Mouse (Mus musculus): ENCODE measurements around the gene Cym. TPM values are rescaled to one million over a fixed set of nuclear protein-coding genes. Genes with fewer than 3 reads are reported as not detected.

The Cym gene
- polyA plus RNA-seq, 2 experiments = 0.40 to 0.47 TPM

DNA sequence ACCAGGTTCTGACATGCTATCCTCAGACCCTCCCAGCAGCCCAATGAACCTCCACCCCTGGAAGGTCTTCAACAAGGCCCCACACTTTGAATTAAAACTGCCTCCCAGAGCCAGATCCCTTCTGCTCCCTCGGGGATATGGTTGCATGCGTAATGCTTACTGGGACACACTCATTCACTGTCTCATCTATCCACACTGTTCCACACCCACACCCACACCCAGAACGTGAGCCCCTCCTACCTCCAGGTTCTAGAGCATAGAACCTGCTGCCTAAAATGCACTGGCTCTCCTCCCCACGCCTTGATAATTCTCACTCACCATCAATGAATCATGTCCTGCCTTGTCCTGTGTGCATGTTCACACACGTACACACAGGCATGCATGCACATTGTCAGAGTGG, 6.9 kb downstream of the Cym start:
- Histone ChIP-seq H3K4me2 (replicated peaks; ENCODE audit: low read depth, low read length, severe bottlenecking) (no peak overlapping the region), H3K27me3 (ENCODE audit: control insufficient read depth, insufficient read depth, low read length) (no peaks in the 10 kb centered on the region), H3K9ac (ENCODE audit: low read depth, low read length, severe bottlenecking) (no peak overlapping the region), H3K27ac (replicated peaks; ENCODE audit: low read depth, low read length) (no peak overlapping the region), H3K9me3 (ENCODE audit: control insufficient read depth, low read length) (no peaks in the 10 kb centered on the region), H3K36me3 (ENCODE audit: control insufficient read depth, insufficient read depth, low read length) (no peaks in the 10 kb centered on the region), H3K4me1 (ENCODE audit: control insufficient read depth, insufficient read depth, low read length) (no peaks in the 10 kb centered on the region), H3K4me3 (replicated peaks; ENCODE audit: low read length) (no peak overlapping the region)
- WGBS = 72% methylated on average over 5 of the region's 5 CpGs
- no peak for TF ChIP-seq POLR2A (IDR thresholded peaks at IDR 0.05; ENCODE audit: borderline replicate concordance, extremely low read depth, insufficient read depth, insufficient read length)
- DNase-seq (ENCODE audit: low spot score) (no peak), ATAC-seq (ENCODE audit: low FRiP score, low read depth) (no peak)

GRCm38 (mm10) chr3:107207625-107208253, 13.8 kb downstream of the Cym start:
- Histone ChIP-seq H3K27ac (replicated peaks; ENCODE audit: low read depth, low read length) (no peak overlapping the region), H3K4me1 (ENCODE audit: control insufficient read depth, insufficient read depth, low read length) (no peaks in the 10 kb centered on the region), H3K36me3 (ENCODE audit: control insufficient read depth, insufficient read depth, low read length) (no peaks in the 10 kb centered on the region), H3K4me3 (replicated peaks; ENCODE audit: low read length) (no peak overlapping the region), H3K4me2 (replicated peaks; ENCODE audit: low read depth, low read length, severe bottlenecking) (no peak overlapping the region), H3K9me3 (ENCODE audit: control insufficient read depth, low read length) (no peaks in the 10 kb centered on the region), H3K9ac (ENCODE audit: low read depth, low read length, severe bottlenecking) (no peak overlapping the region), H3K27me3 (ENCODE audit: control insufficient read depth, insufficient read depth, low read length) (no peaks in the 10 kb centered on the region)
- ATAC-seq (ENCODE audit: low FRiP score, low read depth) (no peak), DNase-seq (ENCODE audit: low spot score) (no peak)
- 59% methylated on average over 7 of the region's 7 CpGs for WGBS
- no peak for TF ChIP-seq POLR2A (IDR thresholded peaks at IDR 0.05; ENCODE audit: borderline replicate concordance, extremely low read depth, insufficient read depth, insufficient read length)

DNA sequence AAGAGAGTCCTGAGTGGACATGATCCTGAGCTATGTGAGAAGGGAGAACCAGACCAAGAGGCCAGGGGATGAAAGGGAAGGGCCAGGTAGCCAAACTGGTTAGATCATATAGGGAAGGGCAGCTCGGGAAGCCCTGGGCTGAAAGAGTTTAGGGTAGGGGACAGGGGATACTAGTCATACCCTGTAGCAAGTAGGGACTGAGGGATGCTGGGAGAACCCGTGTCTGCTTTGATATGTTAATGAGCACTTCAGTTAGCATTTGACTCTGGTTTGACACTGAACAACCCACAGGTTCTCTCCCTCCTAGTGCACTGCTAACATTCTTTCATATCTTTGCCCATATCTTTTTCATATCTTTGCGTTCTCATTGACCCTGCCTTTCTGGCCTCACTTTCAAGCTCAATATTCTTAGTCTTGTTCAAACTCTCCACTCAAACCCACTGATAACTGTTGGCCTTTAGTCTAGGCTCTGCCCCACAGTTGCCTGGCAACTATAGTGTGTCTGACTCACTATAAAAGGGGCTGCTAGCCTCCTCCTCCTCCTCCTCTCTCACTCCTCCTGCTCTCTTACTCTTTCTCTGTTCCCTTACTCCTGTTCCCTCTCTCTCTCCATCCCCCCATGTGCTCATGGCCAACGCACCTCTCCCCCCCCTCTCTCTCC, 14.9 kb downstream of the Cym start:
- ATAC-seq (ENCODE audit: low FRiP score, low read depth) (no peak), DNase-seq (ENCODE audit: low spot score) (no peak)
- H3K4me3 ChIP-seq (replicated peaks; ENCODE audit: low read length) = no peak overlapping the region
- no peak overlapping the region for H3K9ac ChIP-seq (ENCODE audit: low read depth, low read length, severe bottlenecking)
- H3K27me3 ChIP-seq (ENCODE audit: control insufficient read depth, insufficient read depth, low read length) = no peaks in the 10 kb centered on the region
- no peak for TF ChIP-seq POLR2A (IDR thresholded peaks at IDR 0.05; ENCODE audit: borderline replicate concordance, extremely low read depth, insufficient read depth, insufficient read length)
- WGBS = 44% methylated on average over 4 of the region's 4 CpGs
- no peaks in the 10 kb centered on the region for H3K4me1 ChIP-seq (ENCODE audit: control insufficient read depth, insufficient read depth, low read length)
- H3K9me3 ChIP-seq (ENCODE audit: control insufficient read depth, low read length) = no peaks in the 10 kb centered on the region
- no peak overlapping the region for H3K27ac ChIP-seq (replicated peaks; ENCODE audit: low read depth, low read length)
- no peak overlapping the region for H3K4me2 ChIP-seq (replicated peaks; ENCODE audit: low read depth, low read length, severe bottlenecking)
- no peaks in the 10 kb centered on the region for H3K36me3 ChIP-seq (ENCODE audit: control insufficient read depth, insufficient read depth, low read length)

DNA sequence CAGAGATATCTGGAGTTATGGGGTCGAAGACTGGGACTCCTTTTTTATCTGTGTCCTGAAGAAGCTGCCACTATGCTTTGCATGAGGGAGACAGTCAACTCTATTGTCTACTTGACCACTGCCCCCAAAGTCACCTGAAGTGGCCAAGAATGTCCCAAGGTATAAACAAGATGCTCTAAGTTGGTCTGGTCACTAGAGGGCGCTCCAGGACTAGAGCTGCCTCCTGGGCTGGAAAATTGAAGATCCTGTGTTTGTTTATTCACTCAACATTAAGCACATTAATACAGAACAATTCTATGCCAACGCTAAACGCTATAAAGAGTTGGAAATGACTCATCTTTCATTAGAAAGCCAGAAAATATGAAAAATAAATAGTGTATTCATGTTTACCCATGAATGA, 15.5 kb downstream of the Cym start:
- Histone ChIP-seq H3K4me3 (replicated peaks; ENCODE audit: low read length) (no peak overlapping the region), H3K27me3 (ENCODE audit: control insufficient read depth, insufficient read depth, low read length) (no peaks in the 10 kb centered on the region), H3K4me1 (ENCODE audit: control insufficient read depth, insufficient read depth, low read length) (no peaks in the 10 kb centered on the region), H3K9ac (ENCODE audit: low read depth, low read length, severe bottlenecking) (no peak overlapping the region), H3K4me2 (replicated peaks; ENCODE audit: low read depth, low read length, severe bottlenecking) (no peak overlapping the region), H3K27ac (replicated peaks; ENCODE audit: low read depth, low read length) (no peak overlapping the region), H3K9me3 (ENCODE audit: control insufficient read depth, low read length) (no peaks in the 10 kb centered on the region), H3K36me3 (ENCODE audit: control insufficient read depth, insufficient read depth, low read length) (no peaks in the 10 kb centered on the region)
- ATAC-seq (ENCODE audit: low FRiP score, low read depth) (no peak), DNase-seq (ENCODE audit: low spot score) (peak; percentile 62)
- no peak for TF ChIP-seq POLR2A (IDR thresholded peaks at IDR 0.05; ENCODE audit: borderline replicate concordance, extremely low read depth, insufficient read depth, insufficient read length)
- WGBS = 17% methylated on average over 4 of the region's 4 CpGs

- no peak overlapping the region for H3K27ac ChIP-seq (replicated peaks; ENCODE audit: low read depth, low read length)
- no peaks in the 10 kb centered on the region for H3K4me1 ChIP-seq (ENCODE audit: control insufficient read depth, insufficient read depth, low read length)
- ATAC-seq (ENCODE audit: low FRiP score, low read depth) (no peak), DNase-seq (ENCODE audit: low spot score) (no peak)
- H3K4me2 ChIP-seq (replicated peaks; ENCODE audit: low read depth, low read length, severe bottlenecking) = no peak overlapping the region
- no peak overlapping the region for H3K9ac ChIP-seq (ENCODE audit: low read depth, low read length, severe bottlenecking)
- no peak for TF ChIP-seq POLR2A (IDR thresholded peaks at IDR 0.05; ENCODE audit: borderline replicate concordance, extremely low read depth, insufficient read depth, insufficient read length)
- H3K36me3 ChIP-seq (ENCODE audit: control insufficient read depth, insufficient read depth, low read length) = no peaks in the 10 kb centered on the region
- H3K9me3 ChIP-seq (ENCODE audit: control insufficient read depth, low read length) = no peaks in the 10 kb centered on the region
- no peaks in the 10 kb centered on the region for H3K27me3 ChIP-seq (ENCODE audit: control insufficient read depth, insufficient read depth, low read length)
- no peak overlapping the region for H3K4me3 ChIP-seq (replicated peaks; ENCODE audit: low read length)
Measured at GRCm38 (mm10) chr3:107205170-107205569, 16.4 kb downstream of the Cym start.
